Mouse (Mus musculus): ENCODE measurements at regions not wholly inside any gene's neighbourhood (a gene's known extent, or its start where the extent isn't known, plus 50 kb on each side); places are given as distances from the start of the nearest gene placed in this dataset.
"Not testable (repeated sequence)": the region's sequence is repeated elsewhere in the genome, so short reads cannot be mapped to it uniquely, and the experiment has no call there.

GRCm38 (mm10) chr13:4935940-4936339 is 327.0 kb upstream of the Akr1e1 start:
- TF ChIP-seq CTCF (conservative IDR thresholded peaks at IDR 0.05) = no peak
- no peak for DNase-seq (ENCODE audit: low spot score in 2 of 2)
- Histone ChIP-seq H3K4me3 (no peak overlapping the region), H3K27ac (no peak overlapping the region)

GRCm38 (mm10) chr13:4939849-4940248 is 330.9 kb upstream of the Akr1e1 start:
- Histone ChIP-seq H3K27ac (no peak overlapping the region), H3K4me3 (no peak overlapping the region)
- TF ChIP-seq CTCF (conservative IDR thresholded peaks at IDR 0.05) = no peak
- DNase-seq (ENCODE audit: low spot score in 2 of 2) = no peak

- DNase-seq (ENCODE audit: low spot score in 2 of 2) = peak in 1 of 2 experiments; percentile 37
- not testable (repeated sequence) for H3K4me3 ChIP-seq, H3K27ac ChIP-seq
- TF ChIP-seq CTCF (conservative IDR thresholded peaks at IDR 0.05) = peak; percentile 46
Observed at GRCm38 (mm10) chr13:4942490-4942889, 333.5 kb upstream of the Akr1e1 start.

GRCm38 (mm10) chr13:4943046-4943445 is 334.1 kb upstream of the Akr1e1 start:
- DNase-seq (ENCODE audit: low spot score in 2 of 2) = no peak
- TF ChIP-seq CTCF (conservative IDR thresholded peaks at IDR 0.05) = no peak
- Histone ChIP-seq H3K4me3 (peak overlapping the region; percentile 44), H3K27ac (no peak overlapping the region)

- no peak overlapping the region for H3K4me3 ChIP-seq
- DNase-seq (ENCODE audit: low spot score in 2 of 2) = no peak
- no peak for TF ChIP-seq CTCF (conservative IDR thresholded peaks at IDR 0.05)
- no peak overlapping the region for H3K27ac ChIP-seq
Observed at GRCm38 (mm10) chr13:4955384-4955783, 346.4 kb upstream of the Akr1e1 start.

GRCm38 (mm10) chr13:4964824-4965223 is 355.9 kb upstream of the Akr1e1 start:
- no peak for DNase-seq (ENCODE audit: low spot score in 2 of 2)
- Histone ChIP-seq H3K4me3 (no peak overlapping the region), H3K27ac (no peak overlapping the region)
- TF ChIP-seq CTCF (conservative IDR thresholded peaks at IDR 0.05) = no peak

- peak in 1 of 2 experiments; percentile 4 for DNase-seq (ENCODE audit: low spot score in 2 of 2)
- H3K27ac ChIP-seq = no peak overlapping the region
- no peak for TF ChIP-seq CTCF (conservative IDR thresholded peaks at IDR 0.05)
- no peak overlapping the region for H3K4me3 ChIP-seq
Observed at GRCm38 (mm10) chr13:4970081-4970892, 361.3 kb upstream of the Akr1e1 start.

- no peak for DNase-seq (ENCODE audit: low spot score in 2 of 2)
- Histone ChIP-seq H3K4me3 (no peak overlapping the region), H3K27ac (no peak overlapping the region)
- no peak for TF ChIP-seq CTCF (conservative IDR thresholded peaks at IDR 0.05)
Observed at GRCm38 (mm10) chr13:4971472-4972067, 362.6 kb upstream of the Akr1e1 start.

- H3K4me3 ChIP-seq = no peak overlapping the region
- TF ChIP-seq CTCF (conservative IDR thresholded peaks at IDR 0.05) = no peak
- no peak for DNase-seq (ENCODE audit: low spot score in 2 of 2)
- no peak overlapping the region for H3K27ac ChIP-seq
Observed at GRCm38 (mm10) chr13:4992876-4993275, 383.9 kb upstream of the Akr1e1 start.

GRCm38 (mm10) chr13:5008296-5008695 is 399.3 kb upstream of the Akr1e1 start:
- H3K27ac ChIP-seq = no peak overlapping the region
- no peak for DNase-seq (ENCODE audit: low spot score in 2 of 2)
- H3K4me3 ChIP-seq = no peak overlapping the region
- no peak for TF ChIP-seq CTCF (conservative IDR thresholded peaks at IDR 0.05)

- no peak overlapping the region for H3K4me3 ChIP-seq
- no peak for TF ChIP-seq CTCF (conservative IDR thresholded peaks at IDR 0.05)
- no peak overlapping the region for H3K27ac ChIP-seq
- no peak for DNase-seq (ENCODE audit: low spot score in 2 of 2)
Observed at GRCm38 (mm10) chr13:5022439-5022838, 413.5 kb upstream of the Akr1e1 start.

GRCm38 (mm10) chr13:5059859-5060258 is 450.9 kb upstream of the Akr1e1 start:
- no peak for DNase-seq (ENCODE audit: low spot score in 2 of 2)
- Histone ChIP-seq H3K4me3 (no peak overlapping the region), H3K27ac (no peak overlapping the region)
- TF ChIP-seq CTCF (conservative IDR thresholded peaks at IDR 0.05) = no peak

- peak in 1 of 2 experiments; percentile 2 for DNase-seq (ENCODE audit: low spot score in 2 of 2)
- no peak for TF ChIP-seq CTCF (conservative IDR thresholded peaks at IDR 0.05)
Observed at GRCm38 (mm10) chr13:5060462-5060861, 451.5 kb upstream of the Akr1e1 start.

GRCm38 (mm10) chr13:5107454-5107853 is 498.5 kb upstream of the Akr1e1 start:
- Histone ChIP-seq H3K27ac (no peak overlapping the region), H3K4me3 (no peak overlapping the region)
- no peak for TF ChIP-seq CTCF (conservative IDR thresholded peaks at IDR 0.05)
- DNase-seq (ENCODE audit: low spot score in 2 of 2) = peak; percentile 19 to 22

More at GRCm38 (mm10) chr13:5060462-5060861, 451.5 kb upstream of the Akr1e1 start:
- no peak overlapping the region for H3K27ac ChIP-seq
- no peak overlapping the region for H3K4me3 ChIP-seq

Data from layer of hippocampus, adult 2 months (tissue).